Mouse (Mus musculus) midbrain, postnatal 0 days (tissue): ENCODE results near the gene Cfap61. TPM values are rescaled to one million over a fixed set of nuclear protein-coding genes. Genes with fewer than 3 reads are reported as not detected.
A peak's percentile ranks its signal among the peaks of the same experiment; 100 is the strongest.
"Not testable (repeated sequence)": the region's sequence is repeated elsewhere in the genome, so short reads cannot be mapped to it uniquely, and the experiment has no call there.

Source experiments
- ATAC-seq: fragments of 200-750 bp; cut with Nextera tagmentation; 2 replicates; pipeline ENCODE4 v1.8.0; 2017; ENCODE audit warnings: moderate number of reproducible peaks, mild to moderate bottlenecking, moderate TSS enrichment, moderate library complexity; ENCODE audit not compliant: low FRiP score
- DNase-seq: peaks from one replicate; pipeline ENCODE4 v3.0.0-alpha.2; 2015; ENCODE audit warnings: low spot score
- H3K27ac ChIP-seq: fragments of 300-500 bp; sonication (generic); 2 replicates; pipeline ENCODE4 v1.5.1; 2014; ENCODE audit warnings: low read depth, mild to moderate bottlenecking, low read length, mixed read lengths
- H3K27me3 ChIP-seq: fragments of 300-500 bp; sonication (generic); 2 replicates; pipeline ENCODE4 v1.6.1; 2014; ENCODE audit warnings: low read length, control low read depth, mixed read lengths; ENCODE audit not compliant: insufficient read depth
- H3K36me3 ChIP-seq: fragments of 300-500 bp; sonication (generic); 2 replicates; pipeline ENCODE4 v1.6.1; 2014; ENCODE audit warnings: low read length, control low read depth, mixed read lengths; ENCODE audit not compliant: insufficient read depth
- H3K4me1 ChIP-seq: fragments of 300-500 bp; sonication (generic); 2 replicates; pipeline ENCODE4 v1.6.1; 2014; ENCODE audit warnings: mild to moderate bottlenecking, control low read depth, antibody characterized with exemption, low read length, mixed read lengths; ENCODE audit not compliant: insufficient read depth
- H3K4me2 ChIP-seq: fragments of 300-500 bp; sonication (generic); 2 replicates; pipeline ENCODE4 v1.6.1; 2014; ENCODE audit warnings: low read depth, mild to moderate bottlenecking, low read length, mixed read lengths; ENCODE audit not compliant: poor library complexity, severe bottlenecking
- H3K4me3 ChIP-seq: fragments of 300-500 bp; sonication (generic); 2 replicates; pipeline ENCODE4 v1.5.1; 2014; ENCODE audit warnings: low read depth, mild to moderate bottlenecking, low read length, moderate library complexity
- H3K9ac ChIP-seq: fragments of 300-500 bp; sonication (generic); replicated peaks from 2 replicates; pipeline ENCODE4 v1.6.1; 2014; ENCODE audit warnings: mild to moderate bottlenecking, low read length, moderate library complexity, mixed read lengths; ENCODE audit not compliant: poor library complexity, severe bottlenecking
- H3K9me3 ChIP-seq: fragments of 300-500 bp; sonication (generic); 2 replicates; pipeline ENCODE4 v1.6.1; 2016; ENCODE audit warnings: low read length, control low read depth
- CTCF ChIP-seq: IDR thresholded peaks from 2 replicates; pipeline ENCODE4 v1.5.1; 2016; ENCODE audit warnings: antibody characterized with exemption, mild to moderate bottlenecking
- WGBS: fragments of 180-500 bp; shearing (Covaris S2); extraction: QIAGEN DNeasy Blood & Tissue Kit; methylation state at CpG from one replicate; pipeline ENCODE4 v1.1.7; 2014; 5-methylcytosine and 5-hydroxymethylcytosine counted together
- polyA plus RNA-seq: library from polyadenylated mRNA; unstranded; fragments of >200 nt; fragmentation: Nextera tagmentation; extraction: Ambion mirVana; gene quantifications from 2 replicates; pipeline ENCODE4 v1.2.1, GENCODE M21; 2015
- total RNA-seq: library from RNA; depleted of rRNA; stranded (reverse); fragments of >200 nt; gene quantifications from 2 replicates; pipeline ENCODE4 v1.2.3, GENCODE M21; 2014

Gene Cfap61
- total and polyA plus RNA-seq, 2 experiments from 2014 or later: 2.5 to 3.7 TPM

DNA sequence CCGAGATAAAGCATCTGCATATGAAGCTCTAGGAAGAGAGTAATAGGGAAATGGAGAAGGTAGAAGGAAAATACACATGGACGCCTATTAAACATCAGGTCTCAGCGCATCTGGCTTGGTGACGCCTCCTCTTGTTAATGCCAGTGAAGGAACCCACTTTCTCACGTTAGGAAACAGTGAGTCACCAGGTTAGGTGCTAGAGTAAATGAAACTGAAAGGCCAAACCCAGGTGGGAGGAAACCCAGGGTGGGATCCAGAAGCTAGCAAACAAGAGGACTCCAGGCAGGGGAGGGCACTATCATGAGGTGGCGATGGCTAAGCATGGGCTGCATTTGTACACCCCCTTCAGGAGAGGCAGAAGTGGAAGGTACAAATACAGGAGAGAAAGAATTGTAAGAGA lies 29.4 kb upstream of the Cfap61 start:
- TF ChIP-seq CTCF: no peak
- DNase-seq (no peak), ATAC-seq (no peak)
- WGBS: 87% methylated on average over 6 of the region's 6 CpGs
- no peak overlapping the region for H3K4me3 ChIP-seq
- no peaks in the 10 kb centered on the region for H3K27me3 ChIP-seq
- peaks cover 10% of the 10 kb centered on the region for H3K4me1 ChIP-seq
- no peaks in the 10 kb centered on the region for H3K9me3 ChIP-seq
- H3K27ac ChIP-seq: no peak overlapping the region
- H3K4me2 ChIP-seq: no peak overlapping the region
- no peaks in the 10 kb centered on the region for H3K36me3 ChIP-seq
- no peak overlapping the region for H3K9ac ChIP-seq

DNA sequence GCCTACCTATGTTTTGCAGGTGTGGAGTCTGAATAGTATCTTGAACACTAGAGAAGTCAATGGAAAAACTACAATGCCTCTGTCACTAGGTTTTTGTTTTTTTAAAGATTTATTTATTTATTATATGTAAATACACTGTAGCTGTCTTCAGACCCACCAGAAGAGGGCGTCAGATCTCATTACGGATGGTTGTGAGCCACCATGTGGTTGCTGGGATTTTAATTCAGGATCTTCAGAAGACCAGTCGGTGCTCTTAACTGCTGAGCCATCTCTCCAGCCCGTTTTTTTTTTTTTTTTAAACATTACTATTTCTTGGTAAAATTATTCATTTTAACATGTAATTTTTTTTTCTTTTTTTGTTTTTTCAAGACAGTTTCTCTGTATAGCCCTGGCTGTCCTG lies 28.7 kb upstream of the Cfap61 start:
- not testable (repeated sequence) for H3K4me3 ChIP-seq, H3K4me1 ChIP-seq, H3K36me3 ChIP-seq, H3K9ac ChIP-seq, H3K9me3 ChIP-seq, DNase-seq, ATAC-seq, H3K27me3 ChIP-seq, H3K4me2 ChIP-seq, H3K27ac ChIP-seq
- TF ChIP-seq CTCF: peak; percentile 47
- 33% methylated on average over 4 of the region's 4 CpGs for WGBS

DNA sequence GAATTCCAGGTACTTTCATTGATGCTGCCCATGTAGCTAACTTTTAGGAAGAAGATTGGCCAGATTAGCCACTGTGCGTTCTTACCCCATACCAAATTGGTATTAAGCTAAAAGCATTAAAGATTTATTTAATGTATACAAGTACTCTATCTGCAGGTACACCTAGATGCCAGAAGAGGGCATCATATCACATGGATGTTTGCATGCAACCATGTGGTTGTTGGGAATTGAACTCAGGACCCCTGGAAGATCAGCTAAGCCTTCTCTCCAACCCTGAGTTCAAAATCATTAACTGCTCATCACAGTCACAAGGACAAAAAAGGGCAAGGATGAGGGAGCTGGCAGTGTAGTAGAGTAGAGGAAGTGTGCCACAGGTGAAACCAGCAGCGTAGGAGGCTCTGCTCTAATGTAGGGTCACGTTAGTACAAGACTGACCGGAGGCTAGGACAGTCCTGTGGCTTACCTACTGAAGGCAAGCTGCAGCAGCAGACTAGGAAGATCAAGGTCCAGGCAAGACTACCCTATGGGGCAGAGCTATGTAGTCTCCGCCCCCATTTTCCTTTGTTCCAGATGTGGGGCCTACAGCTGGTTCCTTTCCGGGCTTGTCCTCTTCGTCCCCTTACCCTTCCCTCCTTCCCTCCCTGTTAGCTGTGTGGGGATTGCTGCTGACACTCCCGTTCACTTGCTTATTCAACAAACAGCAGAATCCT lies 13.5 kb upstream of the Cfap61 start:
- H3K4me1 ChIP-seq: no peaks in the 10 kb centered on the region
- H3K9me3 ChIP-seq: no peaks in the 10 kb centered on the region
- H3K4me2 ChIP-seq: no peak overlapping the region
- peaks cover 56% of the 10 kb centered on the region for H3K36me3 ChIP-seq
- no peak for DNase-seq
- H3K27me3 ChIP-seq: no peaks in the 10 kb centered on the region
- peak; percentile 56 for TF ChIP-seq CTCF
- WGBS: 90% methylated on average over 8 of the region's 8 CpGs
- ATAC-seq: no peak
- no peak overlapping the region for H3K4me3 ChIP-seq
- H3K27ac ChIP-seq: no peak overlapping the region
- no peak overlapping the region for H3K9ac ChIP-seq

DNA sequence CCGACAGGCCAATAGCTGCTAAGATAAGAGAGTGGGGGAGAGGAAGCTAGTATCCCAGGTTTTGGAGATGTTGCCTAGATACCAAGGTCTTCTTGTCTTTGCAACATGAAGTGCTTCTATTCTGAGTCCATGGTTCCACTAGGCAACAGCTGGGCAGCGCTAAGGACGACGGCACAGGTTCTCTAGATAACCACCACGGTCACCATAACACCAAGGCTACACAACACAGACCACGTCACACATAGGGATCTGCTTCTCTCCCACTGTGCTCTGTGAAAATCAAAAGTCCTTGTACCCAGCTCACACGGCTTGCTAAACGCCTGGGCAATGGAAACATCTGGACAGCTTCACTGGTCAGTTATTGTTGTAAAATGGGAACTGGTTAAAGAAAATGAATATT lies 2.4 kb downstream of the Cfap61 start:
- Histone ChIP-seq H3K9ac (no peak overlapping the region), H3K36me3 (peaks cover 3% of the 10 kb centered on the region; the same call in 1 of the 2 replicates), H3K27ac (no peak overlapping the region), H3K4me1 (peaks cover 5% of the 10 kb centered on the region; the same call in 1 of the 2 replicates), H3K4me3 (no peak overlapping the region), H3K9me3 (no peaks in the 10 kb centered on the region), H3K4me2 (no peak overlapping the region), H3K27me3 (no peaks in the 10 kb centered on the region)
- DNase-seq (no peak), ATAC-seq (no peak)
- 87% methylated on average over 8 of the region's 8 CpGs for WGBS
- TF ChIP-seq CTCF: no peak

DNA sequence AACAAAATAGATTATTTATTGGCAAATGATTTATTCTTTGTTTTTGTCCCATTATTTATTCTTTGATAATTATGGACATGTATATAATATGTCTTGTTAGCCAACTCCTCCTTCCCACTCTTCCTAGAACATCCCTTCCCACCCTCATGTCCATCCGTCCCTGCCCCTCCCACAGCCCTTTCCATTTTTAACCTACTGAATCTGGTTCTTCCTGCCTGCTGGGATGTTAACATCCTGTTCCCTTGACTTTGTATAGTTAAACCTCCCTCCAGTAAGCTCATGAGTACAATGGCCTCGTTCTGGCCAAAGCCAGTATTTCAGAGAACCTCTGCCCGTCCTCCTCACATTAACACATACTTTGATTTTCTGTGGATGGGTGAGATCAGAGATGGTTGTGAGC lies 6.8 kb downstream of the Cfap61 start:
- no peak for DNase-seq
- Histone ChIP-seq H3K9me3 (no peaks in the 10 kb centered on the region), H3K4me3 (no peak overlapping the region), H3K27ac (no peak overlapping the region), H3K4me2 (no peak overlapping the region), H3K9ac (no peak overlapping the region), H3K27me3 (no peaks in the 10 kb centered on the region), H3K4me1 (no peaks in the 10 kb centered on the region), H3K36me3 (no peaks in the 10 kb centered on the region)
- ATAC-seq: no peak
- no peak for TF ChIP-seq CTCF
- WGBS: 65% methylated on average over 3 of the region's 3 CpGs

DNA sequence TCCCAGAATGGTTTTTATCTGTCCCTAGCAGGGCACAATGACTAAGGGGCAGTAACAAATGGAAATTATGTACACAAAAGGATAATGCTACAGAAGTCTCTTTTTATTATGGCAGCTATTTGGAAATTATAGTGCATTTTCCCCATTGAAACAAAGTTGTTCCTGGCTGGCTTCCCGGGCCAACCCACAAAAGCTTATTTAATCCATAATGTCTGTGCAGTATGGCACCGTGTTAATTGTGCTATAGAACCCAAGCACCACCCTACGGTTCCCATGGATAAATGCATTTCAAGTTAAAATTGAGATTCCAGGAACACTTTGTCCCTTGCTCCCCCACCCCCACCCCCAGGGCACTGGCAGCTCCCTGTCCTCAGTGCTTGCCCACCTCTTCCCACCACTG lies 9.7 kb downstream of the Cfap61 start:
- DNase-seq (no peak), ATAC-seq (no peak)
- Histone ChIP-seq H3K9ac (no peak overlapping the region), H3K27ac (no peak overlapping the region), H3K36me3 (no peaks in the 10 kb centered on the region), H3K4me2 (no peak overlapping the region), H3K9me3 (no peaks in the 10 kb centered on the region), H3K27me3 (no peaks in the 10 kb centered on the region), H3K4me1 (no peaks in the 10 kb centered on the region), H3K4me3 (no peak overlapping the region)
- no peak for TF ChIP-seq CTCF
- 51% methylated on average over 3 of the region's 3 CpGs for WGBS
